Mouse (Mus musculus): Measurements from ENCODE around the gene Apoc1. TPM values are rescaled to one million over a fixed set of nuclear protein-coding genes. Genes with fewer than 3 reads are reported as not detected.

The Apoc1 gene
- total and polyA plus RNA-seq, 2 experiments from 2014 or later: 5.1 to 9.0 TPM

GRCm38 (mm10) chr7:19663940-19664339 is 28.5 kb downstream of the Apoc1 start:
- Histone ChIP-seq H3K36me3 (ENCODE audit: insufficient read depth, low read length) (peaks cover 4% of the 10 kb centered on the region), H3K27ac (ENCODE audit: low read depth, low read length) (no peak overlapping the region), H3K4me3 (ENCODE audit: low read depth, low read length) (peak overlapping the region; percentile 95), H3K9me3 (ENCODE audit: low read length) (no peaks in the 10 kb centered on the region), H3K4me1 (ENCODE audit: insufficient read depth, low read length) (peaks cover 8% of the 10 kb centered on the region; the same call in 1 of the 2 replicates), H3K9ac (replicated peaks; ENCODE audit: low read length, poor library complexity, severe bottlenecking) (peak overlapping the region; percentile 89), H3K4me2 (ENCODE audit: low read depth, low read length, poor library complexity, severe bottlenecking) (peak overlapping the region; percentile 86), H3K27me3 (ENCODE audit: insufficient read depth, low read length) (no peaks in the 10 kb centered on the region)
- 23% methylated on average over 8 of the region's 8 CpGs for WGBS
- no peak for DNase-seq (ENCODE audit: low spot score)
- TF ChIP-seq CTCF (IDR thresholded peaks at IDR 0.05): no peak
- no peak for ATAC-seq (ENCODE audit: low FRiP score)

- no peaks in the 10 kb centered on the region for H3K4me1 ChIP-seq (ENCODE audit: insufficient read depth, low read length)
- peaks cover 49% of the 10 kb centered on the region for H3K36me3 ChIP-seq (ENCODE audit: insufficient read depth, low read length)
- H3K27me3 ChIP-seq (ENCODE audit: insufficient read depth, low read length): no peaks in the 10 kb centered on the region
- H3K9me3 ChIP-seq (ENCODE audit: low read length): no peaks in the 10 kb centered on the region
- TF ChIP-seq CTCF (IDR thresholded peaks at IDR 0.05): no peak
- no peak overlapping the region for H3K9ac ChIP-seq (replicated peaks; ENCODE audit: low read length, poor library complexity, severe bottlenecking)
- H3K4me3 ChIP-seq (ENCODE audit: low read depth, low read length): no peak overlapping the region
- ATAC-seq (ENCODE audit: low FRiP score) (no peak), DNase-seq (ENCODE audit: low spot score) (no peak)
- WGBS: 98% methylated on average over 2 of the region's 2 CpGs
- H3K4me2 ChIP-seq (ENCODE audit: low read depth, low read length, poor library complexity, severe bottlenecking): no peak overlapping the region
- no peak overlapping the region for H3K27ac ChIP-seq (ENCODE audit: low read depth, low read length)
Observed at GRCm38 (mm10) chr7:19652614-19653013, 39.8 kb downstream of the Apoc1 start.

GRCm38 (mm10) chr7:19651063-19651786 is 41.2 kb downstream of the Apoc1 start:
- no peak for ATAC-seq (ENCODE audit: low FRiP score)
- no peak for DNase-seq (ENCODE audit: low spot score)
- H3K4me2 ChIP-seq (ENCODE audit: low read depth, low read length, poor library complexity, severe bottlenecking): no peak overlapping the region
- H3K27me3 ChIP-seq (ENCODE audit: insufficient read depth, low read length): no peaks in the 10 kb centered on the region
- H3K9me3 ChIP-seq (ENCODE audit: low read length): no peaks in the 10 kb centered on the region
- peaks cover 55% of the 10 kb centered on the region for H3K36me3 ChIP-seq (ENCODE audit: insufficient read depth, low read length)
- H3K4me1 ChIP-seq (ENCODE audit: insufficient read depth, low read length): no peaks in the 10 kb centered on the region
- 95% methylated on average over 6 of the region's 6 CpGs for WGBS
- TF ChIP-seq CTCF (IDR thresholded peaks at IDR 0.05): no peak
- no peak overlapping the region for H3K9ac ChIP-seq (replicated peaks; ENCODE audit: low read length, poor library complexity, severe bottlenecking)
- H3K4me3 ChIP-seq (ENCODE audit: low read depth, low read length): no peak overlapping the region
- H3K27ac ChIP-seq (ENCODE audit: low read depth, low read length): no peak overlapping the region

- H3K9ac ChIP-seq (replicated peaks; ENCODE audit: low read length, poor library complexity, severe bottlenecking): no peak overlapping the region
- H3K4me3 ChIP-seq (ENCODE audit: low read depth, low read length): no peak overlapping the region
- TF ChIP-seq CTCF (IDR thresholded peaks at IDR 0.05): no peak
- H3K9me3 ChIP-seq (ENCODE audit: low read length): no peaks in the 10 kb centered on the region
- ATAC-seq (ENCODE audit: low FRiP score) (no peak), DNase-seq (ENCODE audit: low spot score) (no peak)
- no peaks in the 10 kb centered on the region for H3K4me1 ChIP-seq (ENCODE audit: insufficient read depth, low read length)
- 93% methylated on average over 4 of the region's 4 CpGs for WGBS
- no peaks in the 10 kb centered on the region for H3K27me3 ChIP-seq (ENCODE audit: insufficient read depth, low read length)
- H3K36me3 ChIP-seq (ENCODE audit: insufficient read depth, low read length): peaks cover 85% of the 10 kb centered on the region
- no peak overlapping the region for H3K4me2 ChIP-seq (ENCODE audit: low read depth, low read length, poor library complexity, severe bottlenecking)
- H3K27ac ChIP-seq (ENCODE audit: low read depth, low read length): no peak overlapping the region
Observed at GRCm38 (mm10) chr7:19641223-19641622, 51.2 kb downstream of the Apoc1 start.

Other genes starting within 250 kb of the Apoc1 start
- 58.1 and 68.9 TPM in 2 replicates for gene Mark4, start 233.8 kb downstream of the Apoc1 start, total RNA-seq (2014; rRNA removed)
- 16.2 and 17.0 TPM in 2 replicates for gene Mark4, start 233.8 kb downstream of the Apoc1 start, polyA plus RNA-seq (2015; fragmentation: Nextera tagmentation; extraction: Ambion mirVana)
- 0.28 and 0.49 TPM in 2 replicates for gene Exoc3l2, start 229.3 kb downstream of the Apoc1 start, total RNA-seq (2014; rRNA removed)
- 1.5 and 1.6 TPM in 2 replicates for gene Exoc3l2, start 229.3 kb downstream of the Apoc1 start, polyA plus RNA-seq (2015; fragmentation: Nextera tagmentation; extraction: Ambion mirVana)
- 17.8 and 21.4 TPM in 2 replicates for gene Bloc1s3, start 184.3 kb downstream of the Apoc1 start, total RNA-seq (2014; rRNA removed)
- gene Bloc1s3, start 184.3 kb downstream of the Apoc1 start, polyA plus RNA-seq (2015; fragmentation: Nextera tagmentation; extraction: Ambion mirVana): 3.9 and 4.2 TPM in 2 replicates
- 14.9 and 23.9 TPM in 2 replicates for gene Trappc6a, start 184.3 kb downstream of the Apoc1 start, total RNA-seq (2014; rRNA removed)
- 32.2 and 32.6 TPM in 2 replicates for gene Trappc6a, start 184.3 kb downstream of the Apoc1 start, polyA plus RNA-seq (2015; fragmentation: Nextera tagmentation; extraction: Ambion mirVana)
- gene Nkpd1, start 174.8 kb downstream of the Apoc1 start, total RNA-seq (2014; rRNA removed): 2.3 TPM in 2 replicates
- gene Nkpd1, start 174.8 kb downstream of the Apoc1 start, polyA plus RNA-seq (2015; fragmentation: Nextera tagmentation; extraction: Ambion mirVana): 1.6 and 1.8 TPM in 2 replicates
- gene Ppp1r37, start 129.6 kb downstream of the Apoc1 start, total RNA-seq (2014; rRNA removed): 114 and 127 TPM in 2 replicates
- 27.8 and 28.1 TPM in 2 replicates for gene Ppp1r37, start 129.6 kb downstream of the Apoc1 start, polyA plus RNA-seq (2015; fragmentation: Nextera tagmentation; extraction: Ambion mirVana)
- gene Zfp296, start 115.4 kb downstream of the Apoc1 start, total RNA-seq (2014; rRNA removed): 0.33 and 1.2 TPM in 2 replicates
- 0.11 TPM in 1 of 2 replicates, not detected in the other for gene Zfp296, start 115.4 kb downstream of the Apoc1 start, polyA plus RNA-seq (2015; fragmentation: Nextera tagmentation; extraction: Ambion mirVana)
- gene Gemin7, start 115.1 kb downstream of the Apoc1 start, total RNA-seq (2014; rRNA removed): 58.1 and 70.9 TPM in 2 replicates
- 158 and 181 TPM in 2 replicates for gene Gemin7, start 115.1 kb downstream of the Apoc1 start, polyA plus RNA-seq (2015; fragmentation: Nextera tagmentation; extraction: Ambion mirVana)
- 74.4 and 97.4 TPM in 2 replicates for gene Clasrp, start 88.2 kb downstream of the Apoc1 start, total RNA-seq (2014; rRNA removed)
- 70.3 and 74.7 TPM in 2 replicates for gene Clasrp, start 88.2 kb downstream of the Apoc1 start, polyA plus RNA-seq (2015; fragmentation: Nextera tagmentation; extraction: Ambion mirVana)
- 5.6 and 7.3 TPM in 2 replicates for gene Relb, start 63.2 kb downstream of the Apoc1 start, total RNA-seq (2014; rRNA removed)
- 5.6 and 6.2 TPM in 2 replicates for gene Relb, start 63.2 kb downstream of the Apoc1 start, polyA plus RNA-seq (2015; fragmentation: Nextera tagmentation; extraction: Ambion mirVana)
- gene Clptm1, start 27.6 kb downstream of the Apoc1 start, total RNA-seq (2014; rRNA removed): 149 and 152 TPM in 2 replicates
- gene Clptm1, start 27.6 kb downstream of the Apoc1 start, polyA plus RNA-seq (2015; fragmentation: Nextera tagmentation; extraction: Ambion mirVana): 140 and 149 TPM in 2 replicates
- gene Apoc2, start 14.7 kb downstream of the Apoc1 start, total RNA-seq (2014; rRNA removed): 1.7 TPM in 1 of 2 replicates, not detected in the other
- 0.30 and 0.32 TPM in 2 replicates for gene Apoc2, start 14.7 kb downstream of the Apoc1 start, polyA plus RNA-seq (2015; fragmentation: Nextera tagmentation; extraction: Ambion mirVana)
- gene Gm44805, start 11.2 kb downstream of the Apoc1 start, total RNA-seq (2014; rRNA removed): not detected in 2 replicates
- not detected in 2 replicates for gene Gm44805, start 11.2 kb downstream of the Apoc1 start, polyA plus RNA-seq (2015; fragmentation: Nextera tagmentation; extraction: Ambion mirVana)
- not detected in 2 replicates for gene Apoc4, start 11.2 kb downstream of the Apoc1 start, total RNA-seq (2014; rRNA removed)
- not detected in 2 replicates for gene Apoc4, start 11.2 kb downstream of the Apoc1 start, polyA plus RNA-seq (2015; fragmentation: Nextera tagmentation; extraction: Ambion mirVana)
- gene Apoe, start 6.5 kb upstream of the Apoc1 start, total RNA-seq (2014; rRNA removed): 1,618 and 2,613 TPM in 2 replicates
- gene Apoe, start 6.5 kb upstream of the Apoc1 start, polyA plus RNA-seq (2015; fragmentation: Nextera tagmentation; extraction: Ambion mirVana): 2,139 and 2,488 TPM in 2 replicates
- gene Tomm40, start 22.8 kb upstream of the Apoc1 start, total RNA-seq (2014; rRNA removed): 122 and 133 TPM in 2 replicates
- gene Tomm40, start 22.8 kb upstream of the Apoc1 start, polyA plus RNA-seq (2015; fragmentation: Nextera tagmentation; extraction: Ambion mirVana): 160 and 161 TPM in 2 replicates
- gene Nectin2, start 57.8 kb upstream of the Apoc1 start, total RNA-seq (2014; rRNA removed): 62.6 and 75.3 TPM in 2 replicates
- gene Nectin2, start 57.8 kb upstream of the Apoc1 start, polyA plus RNA-seq (2015; fragmentation: Nextera tagmentation; extraction: Ambion mirVana): 55.3 and 62.6 TPM in 2 replicates
- gene Bcam, start 78.4 kb upstream of the Apoc1 start, total RNA-seq (2014; rRNA removed): 32.6 and 33.5 TPM in 2 replicates
- gene Bcam, start 78.4 kb upstream of the Apoc1 start, polyA plus RNA-seq (2015; fragmentation: Nextera tagmentation; extraction: Ambion mirVana): 18.7 and 22.0 TPM in 2 replicates
- 0.71 and 1.8 TPM in 2 replicates for gene Cblc, start 104.1 kb upstream of the Apoc1 start, total RNA-seq (2014; rRNA removed)
- 0.70 and 1.2 TPM in 2 replicates for gene Cblc, start 104.1 kb upstream of the Apoc1 start, polyA plus RNA-seq (2015; fragmentation: Nextera tagmentation; extraction: Ambion mirVana)
- 0.55 and 0.66 TPM in 2 replicates for gene Bcl3, start 130.1 kb upstream of the Apoc1 start, total RNA-seq (2014; rRNA removed)
- gene Bcl3, start 130.1 kb upstream of the Apoc1 start, polyA plus RNA-seq (2015; fragmentation: Nextera tagmentation; extraction: Ambion mirVana): 0.93 and 1.3 TPM in 2 replicates
- 31.6 and 44.4 TPM in 2 replicates for gene Gm19345, start 159.3 kb upstream of the Apoc1 start, total RNA-seq (2014; rRNA removed)
- 21.6 and 25.8 TPM in 2 replicates for gene Gm19345, start 159.3 kb upstream of the Apoc1 start, polyA plus RNA-seq (2015; fragmentation: Nextera tagmentation; extraction: Ambion mirVana)
- not detected in 2 replicates for gene Ceacam16, start 168.6 kb upstream of the Apoc1 start, total RNA-seq (2014; rRNA removed)
- 0.90 and 1.5 TPM in 2 replicates for gene Ceacam16, start 168.6 kb upstream of the Apoc1 start, polyA plus RNA-seq (2015; fragmentation: Nextera tagmentation; extraction: Ambion mirVana)
- 0.38 TPM in 1 of 2 replicates, not detected in the other for gene Ceacam19, start 195.3 kb upstream of the Apoc1 start, total RNA-seq (2014; rRNA removed)
- not detected in 2 replicates for gene Ceacam19, start 195.3 kb upstream of the Apoc1 start, polyA plus RNA-seq (2015; fragmentation: Nextera tagmentation; extraction: Ambion mirVana)
- 11.0 and 14.7 TPM in 2 replicates for gene Pvr, start 228.5 kb upstream of the Apoc1 start, total RNA-seq (2014; rRNA removed)
- 7.1 and 7.7 TPM in 2 replicates for gene Pvr, start 228.5 kb upstream of the Apoc1 start, polyA plus RNA-seq (2015; fragmentation: Nextera tagmentation; extraction: Ambion mirVana)

All from midbrain, postnatal 0 days (tissue).